In the genomic region with DNA sequence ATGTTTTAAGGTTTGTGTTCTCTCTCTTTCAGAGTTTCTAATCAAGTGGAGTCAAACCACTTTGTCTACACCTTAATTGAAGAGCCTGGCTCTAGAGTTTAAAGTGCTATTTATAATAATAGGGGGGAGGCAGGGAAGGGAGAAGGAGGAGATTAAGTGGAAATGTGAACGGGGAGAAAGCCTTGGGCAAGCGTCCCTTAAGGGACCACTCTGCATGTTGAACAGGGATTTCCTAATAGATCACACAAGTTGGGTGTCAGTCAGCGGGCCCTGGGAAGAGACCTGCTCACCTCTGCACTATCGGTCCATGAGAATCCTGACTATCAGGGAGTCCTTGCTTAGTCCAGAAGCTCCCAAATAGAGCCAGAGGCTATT, we compare ENCODE assay signal across 20 mouse cellular contexts. TPM values are rescaled to one million over a fixed set of nuclear protein-coding genes. Genes with fewer than 3 reads are reported as not detected.
DNase-seq lines count a peak whose midpoint lies in the region; ATAC-seq and TF ChIP-seq lines count a peak whose summit lies in the region.
"Had no signal": no experiment of that assay in that cellular context is flagged by ENCODE, and none has a peak within 500 bp of the region (broad histone marks: within the 10 kb centered on the region; RNA-seq: fewer than 3 reads in every experiment).

No protein-coding gene starts in this region.

- H3K4me3 ChIP-seq in lung, embryonic 14.5 days (ENCODE audit: low read depth, low read length): no peak overlapping the region
- no peak overlapping the region for H3K4me3 ChIP-seq in limb, embryonic 12.5 days (replicated peaks)
- H3K4me3 ChIP-seq: gastrocnemius, adult 2 months; hindbrain, embryonic 13.5 days; left cerebral cortex, adult 2 months; liver, embryonic 12.5 days had no signal

- H3K9me3 ChIP-seq in lung, embryonic 14.5 days (ENCODE audit: low read depth, low read length): no peaks in the 10 kb centered on the region
- no peaks in the 10 kb centered on the region for H3K9me3 ChIP-seq in limb, embryonic 12.5 days
- H3K9me3 ChIP-seq: hindbrain, embryonic 13.5 days; liver, embryonic 12.5 days had no signal

- peak overlapping the region; percentile 37; the same call in 1 of the 2 replicates for H3K27ac ChIP-seq in lung, embryonic 14.5 days (ENCODE audit: low read depth)
- H3K27ac ChIP-seq in limb, embryonic 12.5 days: no peak overlapping the region
- H3K27ac ChIP-seq: gastrocnemius, adult 2 months; hindbrain, embryonic 13.5 days; left cerebral cortex, adult 2 months; liver, embryonic 12.5 days had no signal

- TF ChIP-seq CTCF in lung, embryonic 14.5 days (IDR thresholded peaks at IDR 0.05; ENCODE audit: low read depth): no peak

- peak; percentile 47 for DNase-seq in embryo, embryonic 9.5 days (ENCODE audit: extremely low spot score)
- no peak for DNase-seq in embryo, embryonic 11 days
- DNase-seq in lung, embryonic 14.5 days: no peak
- no peak for DNase-seq in lung, postnatal 10 days
- DNase-seq in R1 (ENCODE audit: low read depth, low spot score): peak; percentile 46
- DNase-seq in spleen, adult 12 weeks (ENCODE audit: low spot score): no peak
- no peak for DNase-seq in thymus, postnatal 10 days (ENCODE audit: low spot score in 2 of 2)
- DNase-seq: cerebellum, adult 2 months; cerebellum, postnatal 36 days; gastrocnemius, adult 2 months; kidney, adult 2 months; kidney, postnatal 10 days; left cerebral cortex, postnatal 4 days; lung, adult 2 months; right cerebral cortex, postnatal 25 days had no signal

- no peak for ATAC-seq in lung, embryonic 14.5 days (ENCODE audit: insufficient read depth)
- no peak for ATAC-seq in limb, embryonic 12.5 days (ENCODE audit: insufficient number of reproducible peaks, insufficient read depth, low FRiP score, low TSS enrichment, low read depth)
- ATAC-seq: inflammation-experienced regulatory T-cells, adult 6 months; liver, embryonic 12.5 days had no signal

- no peaks in the 10 kb centered on the region for H3K36me3 ChIP-seq in lung, embryonic 14.5 days (ENCODE audit: insufficient read depth)
- no peaks in the 10 kb centered on the region for H3K36me3 ChIP-seq in limb, embryonic 12.5 days
- H3K36me3 ChIP-seq: hindbrain, embryonic 13.5 days; liver, embryonic 12.5 days had no signal

- H3K27me3 ChIP-seq in lung, embryonic 14.5 days (ENCODE audit: insufficient read depth, low read length): no peaks in the 10 kb centered on the region
- no peaks in the 10 kb centered on the region for H3K27me3 ChIP-seq in limb, embryonic 12.5 days
- H3K27me3 ChIP-seq: liver, embryonic 12.5 days had no signal

- peak overlapping the region; percentile 1; the same call in 1 of the 2 replicates for H3K4me2 ChIP-seq in lung, embryonic 14.5 days
- H3K4me2 ChIP-seq in limb, embryonic 12.5 days: peak overlapping the region; percentile 19
- H3K4me2 ChIP-seq: hindbrain, embryonic 13.5 days; liver, embryonic 12.5 days had no signal

- H3K9ac ChIP-seq in lung, embryonic 14.5 days: no peak overlapping the region
- no peak overlapping the region for H3K9ac ChIP-seq in limb, embryonic 12.5 days (replicated peaks)
- H3K9ac ChIP-seq: hindbrain, embryonic 13.5 days; liver, embryonic 12.5 days had no signal

- H3K4me1 ChIP-seq in lung, embryonic 14.5 days (ENCODE audit: insufficient read depth): peaks cover 17% of the 10 kb centered on the region
- peaks cover 36% of the 10 kb centered on the region for H3K4me1 ChIP-seq in limb, embryonic 12.5 days (replicated peaks)

- 15% methylated on average over 4 of the region's 4 CpGs for WGBS in lung, embryonic 14.5 days
- WGBS in limb, embryonic 12.5 days: 3% methylated on average over 4 of the region's 4 CpGs

RNA-seq across cellular contexts. Expression of a gene that starts 9.1 kb away (rescaled TPM):
- polyA plus RNA-seq in lung, embryonic 14.5 days (2014; fragmentation: Nextera tagmentation; extraction: Ambion mirVana): 21.7 and 22.7 TPM in 2 replicates
- 20.5 and 20.9 TPM in 2 replicates for polyA plus RNA-seq in limb, embryonic 12.5 days (2016; fragmentation: Nextera tagmentation; extraction: Ambion mirVana)

RNA-seq across cellular contexts. Expression of a gene that starts 42.9 kb away (rescaled TPM):
- polyA plus RNA-seq in lung, embryonic 14.5 days (2014; fragmentation: Nextera tagmentation; extraction: Ambion mirVana): 0.41 TPM in 1 of 2 replicates, not detected in the other
- polyA plus RNA-seq in limb, embryonic 12.5 days (2016; fragmentation: Nextera tagmentation; extraction: Ambion mirVana): 1.0 and 1.1 TPM in 2 replicates
- polyA plus RNA-seq: liver, embryonic 12.5 days had no signal

Comparison
In these comparisons a context has a peak if more than half of its experiments do, and no peak if none do; other contexts are left out.
1. DNase-seq: peak in embryo, embryonic 9.5 days (single experiment) and R1 (single experiment); none in embryo, embryonic 11 days (single experiment), lung, embryonic 14.5 days (single experiment), lung, postnatal 10 days (single experiment), spleen, adult 12 weeks (single experiment) and thymus, postnatal 10 days (0 of 2).